Mouse (Mus musculus) heart, postnatal 0 days (tissue): ENCODE data around the gene Dok7.

Source experiments
- CTCF ChIP-seq: IDR thresholded peaks from 2 replicates; pipeline ENCODE4 v1.5.1; 2016; ENCODE audit warnings: antibody characterized with exemption, control low read depth, low read depth
- EP300 ChIP-seq: IDR thresholded peaks from 2 replicates; pipeline ENCODE4 v1.6.1; 2016; ENCODE audit warnings: antibody characterized with exemption, low read depth

- no peak for TF ChIP-seq CTCF
- no peak for TF ChIP-seq EP300
Observed at GRCm38 (mm10) chr5:35133468-35133867, 76.9 kb downstream of the Dok7 start.
